Mouse (Mus musculus) forebrain, postnatal 0 days (tissue): ENCODE data around the gene Suds3. TPM values are rescaled to one million over a fixed set of nuclear protein-coding genes. Genes with fewer than 3 reads are reported as not detected.

Experiments used
- ATAC-seq: fragments of 200-750 bp; cut with Nextera tagmentation; 2 replicates; pipeline ENCODE4 v1.8.0; 2017; ENCODE audit warnings: mild to moderate bottlenecking, moderate library complexity
- DNase-seq: peaks from one replicate; pipeline ENCODE4 v3.0.0-alpha.2; 2015
- H3K27ac ChIP-seq: fragments of 300-500 bp; sonication (generic); 2 replicates; pipeline ENCODE4 v1.5.1; 2014; ENCODE audit warnings: low read depth, mild to moderate bottlenecking, antibody characterized with exemption, low read length, moderate library complexity, mixed read lengths
- H3K27me3 ChIP-seq: fragments of 300-500 bp; sonication (generic); 2 replicates; pipeline ENCODE4 v1.6.1; 2014; ENCODE audit warnings: mild to moderate bottlenecking, low read length, mixed read lengths; ENCODE audit not compliant: insufficient read depth
- H3K36me3 ChIP-seq: fragments of 300-500 bp; sonication (generic); 2 replicates; pipeline ENCODE4 v1.6.1; 2014; ENCODE audit warnings: mild to moderate bottlenecking, moderate library complexity; ENCODE audit not compliant: insufficient read depth
- H3K4me1 ChIP-seq: fragments of 300-500 bp; sonication (generic); 2 replicates; pipeline ENCODE4 v1.6.1; 2014; ENCODE audit warnings: antibody characterized with exemption; ENCODE audit not compliant: insufficient read depth
- H3K4me2 ChIP-seq: fragments of 300-500 bp; sonication (generic); 2 replicates; pipeline ENCODE4 v1.6.1; 2014; ENCODE audit warnings: low read depth, mild to moderate bottlenecking, moderate library complexity
- H3K4me3 ChIP-seq: fragments of 300-500 bp; sonication (generic); 2 replicates; pipeline ENCODE4 v1.5.1; 2014; ENCODE audit warnings: low read depth, low read length, mixed read lengths
- H3K9ac ChIP-seq: fragments of 300-500 bp; sonication (generic); 2 replicates; pipeline ENCODE4 v1.6.1; 2014; ENCODE audit warnings: mild to moderate bottlenecking
- H3K9me3 ChIP-seq: fragments of 300-500 bp; sonication (generic); 2 replicates; pipeline ENCODE4 v1.6.1; 2016; ENCODE audit warnings: low read length
- CTCF ChIP-seq: sonication (generic); IDR thresholded peaks from 2 replicates; pipeline ENCODE4 v1.5.1; 2016; ENCODE audit warnings: antibody characterized with exemption, control low read depth, low read depth
- WGBS: fragments of 180-500 bp; shearing (Covaris S2); extraction: QIAGEN DNeasy Blood & Tissue Kit; methylation state at CpG from one replicate; pipeline ENCODE4 v1.1.7; 2014; 5-methylcytosine and 5-hydroxymethylcytosine counted together
- polyA plus RNA-seq: library from polyadenylated mRNA; unstranded; fragments of >200 nt; fragmentation: Nextera tagmentation; extraction: Ambion mirVana; gene quantifications from 2 replicates; pipeline ENCODE4 v1.2.1, GENCODE M21; 2015
- total RNA-seq: library from RNA; depleted of rRNA; stranded (reverse); fragments of >200 nt; gene quantifications from 2 replicates; pipeline ENCODE4 v1.2.3, GENCODE M21; 2014

Suds3 gene
- total and polyA plus RNA-seq, 2 experiments from 2014 or later, result 75.9 to 83.5 TPM

DNA sequence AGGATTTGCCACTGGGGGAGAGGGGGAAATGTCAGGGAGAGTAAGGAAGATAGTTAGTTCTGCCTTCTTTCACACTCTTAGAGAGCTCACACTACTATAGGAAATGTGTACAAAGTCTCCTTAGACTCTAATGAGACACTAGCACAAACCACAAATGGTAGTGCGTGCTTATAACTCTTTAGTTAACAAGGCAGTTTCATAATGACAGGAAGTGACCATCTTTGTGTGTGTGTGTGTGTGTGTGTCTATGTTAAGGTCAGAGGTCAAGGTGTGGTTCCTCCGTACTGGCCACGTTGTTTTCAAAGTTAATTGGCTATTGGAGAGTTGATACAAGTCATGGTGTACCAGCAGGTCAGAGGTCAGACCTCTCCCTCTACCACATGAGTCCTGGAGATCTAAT lies 26.8 kb downstream of the Suds3 start:
- no peak overlapping the region for H3K9ac ChIP-seq
- 84% methylated on average over 3 of the region's 3 CpGs for WGBS
- H3K9me3 ChIP-seq, result no peaks in the 10 kb centered on the region
- H3K36me3 ChIP-seq, result peaks cover 27% of the 10 kb centered on the region
- H3K4me2 ChIP-seq, result no peak overlapping the region
- H3K4me1 ChIP-seq, result peaks cover 5% of the 10 kb centered on the region; the same call in 1 of the 2 replicates
- no peak overlapping the region for H3K27ac ChIP-seq
- no peak for TF ChIP-seq CTCF
- no peak for DNase-seq
- H3K27me3 ChIP-seq, result no peaks in the 10 kb centered on the region
- no peak for ATAC-seq
- H3K4me3 ChIP-seq, result no peak overlapping the region

DNA sequence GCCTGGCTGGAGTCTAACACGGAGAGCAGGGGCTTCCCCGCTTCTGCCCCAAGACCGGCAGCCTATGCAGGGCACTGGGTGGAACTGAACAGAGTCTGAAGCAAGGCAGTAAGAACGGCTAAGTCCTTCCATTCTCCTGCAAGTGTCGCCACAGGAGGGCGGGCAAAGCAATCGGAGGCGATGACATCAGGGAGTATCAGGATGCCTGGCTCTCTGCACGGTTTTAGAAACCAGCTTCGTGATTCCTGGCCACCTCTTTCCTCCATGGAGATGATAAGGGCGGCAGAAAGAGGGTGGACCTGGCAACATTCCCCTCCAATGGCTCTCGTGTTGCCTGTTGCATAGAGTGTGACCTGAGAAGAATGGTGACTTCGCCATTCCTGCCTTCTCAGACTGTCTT lies 28.2 kb downstream of the Suds3 start:
- Histone ChIP-seq H3K4me3 (peak overlapping the region; percentile 17; the same call in 1 of the 2 replicates), H3K9me3 (no peaks in the 10 kb centered on the region), H3K27me3 (no peaks in the 10 kb centered on the region), H3K4me1 (peaks cover 5% of the 10 kb centered on the region; the same call in 1 of the 2 replicates), H3K9ac (peak overlapping the region; percentile 37), H3K27ac (no peak overlapping the region), H3K36me3 (peaks cover 14% of the 10 kb centered on the region), H3K4me2 (peak overlapping the region; percentile 49)
- ATAC-seq (peak; percentile 78), DNase-seq (peak; percentile 70)
- 7% methylated on average over 13 of the region's 13 CpGs for WGBS
- peak; percentile 67 for TF ChIP-seq CTCF

DNA sequence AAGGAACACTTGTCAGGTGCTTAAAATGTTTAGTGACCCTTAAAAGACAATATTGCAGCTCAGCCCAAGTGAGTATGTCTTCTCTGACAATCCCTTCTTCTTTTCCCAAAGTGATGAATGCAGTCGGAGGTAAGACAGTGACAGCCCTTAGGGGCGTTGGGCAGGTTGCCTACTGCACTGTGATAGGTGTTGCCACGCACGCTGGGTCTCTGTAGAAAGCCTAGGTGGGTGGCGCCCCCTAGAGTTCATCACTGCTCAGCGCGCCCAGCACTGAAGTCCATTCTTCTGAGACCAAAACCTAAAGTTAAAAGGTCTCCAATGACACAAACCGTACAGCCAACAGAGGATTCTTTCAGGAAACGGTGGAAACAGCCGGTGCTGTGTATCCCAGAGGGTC lies 46.4 kb downstream of the Suds3 start:
- DNase-seq (peak; percentile 81), ATAC-seq (peak; percentile 81)
- no peaks in the 10 kb centered on the region for H3K36me3 ChIP-seq
- WGBS, result 18% methylated on average over 10 of the region's 10 CpGs
- H3K9ac ChIP-seq, result no peak overlapping the region
- peak; percentile 78 for TF ChIP-seq CTCF
- H3K27me3 ChIP-seq, result no peaks in the 10 kb centered on the region
- H3K9me3 ChIP-seq, result no peaks in the 10 kb centered on the region
- H3K27ac ChIP-seq, result peak overlapping the region; percentile 21; the same call in 1 of the 2 replicates
- H3K4me2 ChIP-seq, result peak overlapping the region; percentile 34
- H3K4me1 ChIP-seq, result no peaks in the 10 kb centered on the region
- no peak overlapping the region for H3K4me3 ChIP-seq

DNA sequence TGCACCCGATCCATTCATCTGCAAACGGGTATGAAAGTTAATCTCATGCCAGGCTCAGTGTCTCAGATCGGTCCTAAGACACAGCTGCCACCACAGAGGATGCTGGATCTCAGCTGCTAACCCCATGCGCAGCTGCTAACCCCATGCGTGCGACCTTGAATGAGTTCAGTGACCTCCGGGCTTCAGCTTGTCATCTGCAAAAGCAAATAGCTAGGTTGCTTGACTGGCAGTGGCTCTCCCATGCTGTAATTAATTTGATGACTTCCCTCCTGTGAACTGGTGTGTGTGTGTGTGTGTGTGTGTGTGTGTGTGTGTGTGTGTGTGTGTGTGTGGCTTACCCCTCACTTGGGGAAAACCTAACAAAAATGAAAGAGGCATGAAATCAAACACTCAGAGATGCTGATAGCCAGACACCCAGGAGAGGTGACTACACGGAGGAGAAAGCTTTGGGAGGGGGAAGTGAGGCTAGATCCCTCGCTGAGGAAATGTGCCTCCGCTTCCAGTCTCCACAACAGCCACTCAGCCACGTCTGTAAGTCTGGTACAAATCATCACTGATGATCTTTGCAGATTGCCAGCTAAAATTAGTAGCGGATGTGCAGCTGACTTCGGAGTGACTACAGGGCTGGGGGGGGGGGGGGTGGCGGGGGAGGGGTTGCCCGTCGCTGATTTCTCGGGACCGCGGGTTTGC lies 47.0 kb downstream of the Suds3 start:
- Histone ChIP-seq H3K4me1 (no peaks in the 10 kb centered on the region), H3K27me3 (no peaks in the 10 kb centered on the region), H3K4me2 (peak overlapping the region; percentile 34), H3K4me3 (no peak overlapping the region), H3K9ac (no peak overlapping the region), H3K9me3 (no peaks in the 10 kb centered on the region), H3K27ac (peak overlapping the region; percentile 21), H3K36me3 (no peaks in the 10 kb centered on the region)
- 27% methylated on average over 19 of the region's 19 CpGs for WGBS
- peak; percentile 55 for DNase-seq
- peak; percentile 58 for ATAC-seq
- TF ChIP-seq CTCF, result no peak

DNA sequence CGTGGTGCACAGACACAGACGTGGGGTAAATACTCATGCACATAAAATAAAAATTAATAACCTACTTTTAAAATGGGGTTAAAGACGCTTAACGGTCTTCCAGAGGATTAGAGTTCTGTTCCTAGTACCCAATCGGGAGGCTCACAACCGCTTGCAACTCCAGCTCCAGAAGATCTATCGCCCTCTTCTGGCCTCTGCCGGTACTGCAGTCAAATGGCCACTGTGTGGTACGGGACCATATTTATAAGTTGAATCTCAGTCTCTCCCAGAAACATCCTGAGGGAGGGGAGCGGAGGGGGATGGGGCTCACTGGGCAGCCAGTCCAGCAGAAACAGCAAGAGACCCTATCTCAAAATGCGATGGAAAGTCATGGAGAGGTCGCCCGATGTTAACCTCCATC lies 47.7 kb downstream of the Suds3 start:
- Histone ChIP-seq H3K9me3 (no peaks in the 10 kb centered on the region), H3K36me3 (no peaks in the 10 kb centered on the region), H3K4me3 (no peak overlapping the region), H3K4me1 (no peaks in the 10 kb centered on the region), H3K27ac (no peak overlapping the region), H3K9ac (no peak overlapping the region), H3K27me3 (no peaks in the 10 kb centered on the region), H3K4me2 (no peak overlapping the region)
- 81% methylated on average over 13 of the region's 13 CpGs for WGBS
- peak; percentile 51 for TF ChIP-seq CTCF
- ATAC-seq, result no peak
- DNase-seq, result no peak

DNA sequence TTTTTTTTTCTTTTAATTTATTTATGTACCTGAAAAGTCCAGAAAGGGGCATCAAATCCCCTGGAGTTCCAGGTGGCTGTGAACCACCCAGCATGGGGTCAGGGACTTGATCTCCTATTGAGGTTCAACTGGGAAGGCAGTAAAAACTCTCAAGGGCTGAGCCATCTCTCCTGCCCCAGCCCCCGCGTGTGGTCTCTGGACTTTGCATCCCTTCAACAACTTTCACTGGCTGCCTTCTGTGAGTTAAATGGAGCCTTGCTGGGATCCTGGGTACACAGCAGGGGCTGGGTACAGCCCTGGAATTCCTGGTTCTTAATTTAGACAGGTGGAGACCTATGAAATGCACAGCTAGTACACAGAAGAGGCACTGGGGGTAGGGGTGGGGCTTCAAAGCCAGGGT lies 54.7 kb downstream of the Suds3 start:
- ATAC-seq (no peak), DNase-seq (no peak)
- no peak overlapping the region for H3K9ac ChIP-seq
- 52% methylated on average over 2 of the region's 2 CpGs for WGBS
- H3K27me3 ChIP-seq, result no peaks in the 10 kb centered on the region
- H3K27ac ChIP-seq, result no peak overlapping the region
- no peaks in the 10 kb centered on the region for H3K4me1 ChIP-seq
- TF ChIP-seq CTCF, result no peak
- H3K4me2 ChIP-seq, result no peak overlapping the region
- no peaks in the 10 kb centered on the region for H3K36me3 ChIP-seq
- H3K4me3 ChIP-seq, result no peak overlapping the region
- no peaks in the 10 kb centered on the region for H3K9me3 ChIP-seq

DNA sequence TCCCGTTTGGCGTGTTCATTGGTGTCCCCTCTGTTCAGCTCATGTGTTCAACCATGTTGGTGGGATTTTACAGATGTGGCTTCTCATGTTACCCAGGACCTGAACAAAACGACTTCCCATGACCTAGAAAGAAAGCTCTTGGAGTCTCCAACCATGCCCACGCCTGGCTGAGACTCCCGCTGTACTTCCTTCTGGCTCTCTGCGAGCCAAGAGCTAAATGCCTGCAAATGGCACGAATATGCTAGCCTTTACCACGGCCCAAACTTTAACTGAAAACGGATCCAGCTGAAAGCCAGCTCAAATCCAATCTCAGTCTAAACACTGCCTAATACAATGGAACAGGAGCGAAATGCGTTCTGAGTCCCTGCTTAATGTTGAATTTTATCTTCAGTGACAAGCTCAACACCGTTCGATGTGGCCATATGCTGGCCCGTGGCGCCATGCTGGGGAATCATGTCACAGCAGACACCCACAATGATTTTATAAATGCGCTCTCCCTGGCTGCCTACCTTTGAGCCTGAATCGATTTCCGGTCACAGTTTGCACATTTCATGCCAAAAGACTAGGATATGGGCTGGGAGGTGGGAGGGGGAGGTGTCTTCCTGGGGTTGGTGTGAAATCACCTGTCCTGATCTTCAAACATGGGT lies 55.3 kb downstream of the Suds3 start:
- no peak for ATAC-seq
- WGBS, result 76% methylated on average over 18 of the region's 18 CpGs
- no peaks in the 10 kb centered on the region for H3K27me3 ChIP-seq
- no peak overlapping the region for H3K4me2 ChIP-seq
- DNase-seq, result no peak
- H3K4me1 ChIP-seq, result no peaks in the 10 kb centered on the region
- no peak overlapping the region for H3K27ac ChIP-seq
- no peak overlapping the region for H3K9ac ChIP-seq
- no peaks in the 10 kb centered on the region for H3K9me3 ChIP-seq
- H3K36me3 ChIP-seq, result no peaks in the 10 kb centered on the region
- no peak overlapping the region for H3K4me3 ChIP-seq
- no peak for TF ChIP-seq CTCF
